ENCODE assay signal across 30 mouse cellular contexts in genomic region chr9:114568682-114569474, GRCm38 (mm10). TPM values are rescaled to one million over a fixed set of nuclear protein-coding genes. Genes with fewer than 3 reads are reported as not detected.
DNase-seq lines count a peak whose midpoint lies in the region; TF ChIP-seq lines count a peak whose summit lies in the region.
"Had no signal": no experiment of that assay in that cellular context is flagged by ENCODE, and none has a peak within 500 bp of the region (broad histone marks: within the 10 kb centered on the region; RNA-seq: fewer than 3 reads in every experiment).

No protein-coding gene starts in this region.

- no peak for TF ChIP-seq RAD21 in CH12.LX (IDR thresholded peaks at IDR 0.05; ENCODE audit: low read depth, low read length)

- no peaks in the 10 kb centered on the region for H3K36me3 ChIP-seq in CH12.LX (replicated peaks in 1 of 2; ENCODE audit: control insufficient read depth in 1 of 2, insufficient read depth in 1 of 2, low read length in 1 of 2)
- no peaks in the 10 kb centered on the region for H3K36me3 ChIP-seq in ES-Bruce4 (ENCODE audit: control insufficient read depth, insufficient read depth, low read length, poor library complexity, severe bottlenecking)
- H3K36me3 ChIP-seq in ES-E14 (ENCODE audit: control insufficient read depth, insufficient read depth, low read length, poor library complexity, severe bottlenecking): no peaks in the 10 kb centered on the region
- H3K36me3 ChIP-seq: embryonic facial prominence, embryonic 13.5 days; embryonic facial prominence, embryonic 15.5 days; forebrain, embryonic 10.5 days; forebrain, embryonic 12.5 days had no signal

- H3K4me2 ChIP-seq in CH12.LX (ENCODE audit: insufficient read depth, low read depth, poor library complexity, severe bottlenecking): no peak overlapping the region
- H3K4me2 ChIP-seq: embryonic facial prominence, embryonic 13.5 days; embryonic facial prominence, embryonic 15.5 days; forebrain, embryonic 12.5 days had no signal

- DNase-seq in CH12.LX (ENCODE audit: extremely low read depth) (no peak), ES-E14 (ENCODE audit: low read depth, low spot score) (no peak), ZHBTc4 (ENCODE audit: low read depth, low spot score) (peak; percentile 70)
- no peak for DNase-seq in adrenal gland, adult 18-20 months (ENCODE audit: low spot score in 2 of 2)
- no peak for DNase-seq in cerebellum, postnatal 14 days
- DNase-seq in left cerebral cortex, adult 11 months (ENCODE audit: low spot score): no peak
- DNase-seq: adrenal gland, adult 8-10 months; adrenal gland, postnatal 14 days; B cell, adult 2 months; cerebellum, adult 11 months; cerebellum, adult 18-20 months; cerebellum, adult 9-10 months; cerebellum, postnatal 10 days; cerebellum, postnatal 36 days; embryo, embryonic 11 days had no signal

- H3K27ac ChIP-seq in CH12.LX (ENCODE audit: insufficient read depth, low read depth) (no peak overlapping the region), ES-Bruce4 (ENCODE audit: insufficient read depth, low read length) (peak overlapping the region; percentile 90), ES-E14 (ENCODE audit: insufficient read depth, low read depth, low read length, poor library complexity, severe bottlenecking) (peak overlapping the region; percentile 82; the same call in 1 of the 2 replicates)
- H3K27ac ChIP-seq: embryonic facial prominence, embryonic 13.5 days; embryonic facial prominence, embryonic 15.5 days; forebrain, embryonic 10.5 days; forebrain, embryonic 12.5 days had no signal

- H3K27me3 ChIP-seq in CH12.LX (replicated peaks) (no peaks in the 10 kb centered on the region), ES-Bruce4 (ENCODE audit: control insufficient read depth, insufficient read depth, low read length, poor library complexity, severe bottlenecking) (no peaks in the 10 kb centered on the region)
- H3K27me3 ChIP-seq: embryonic facial prominence, embryonic 13.5 days had no signal

- dilution Hi-C loops in CH12.LX (cut with MboI; ENCODE audit: extremely low pct_ligation_motif_present, extremely low pct_unique_long_range_greater_than_20kb, low sequenced_read_pairs): no loop called here

- TF ChIP-seq EP300 in CH12.LX (IDR thresholded peaks at IDR 0.05; ENCODE audit: low read length) (no peak), ES-Bruce4 (IDR thresholded peaks at IDR 0.05; ENCODE audit: insufficient read depth, low read depth, low read length) (peak; percentile 99)

- in situ Hi-C loops in CH12.LX (cut with MboI; ENCODE audit: low pct_ligation_motif_present, low pct_unique_long_range_greater_than_20kb, low sequenced_read_pairs): no loop called here
- in situ Hi-C loops in ES-E14 (cut with MboI; ENCODE audit: low sequenced_read_pairs in 2 of 2, unreplicated experiment in 2 of 2): no loop called here

- peaks cover 3 to 6% of the 10 kb centered on the region in 2 experiments; a peak in 2 of 4 replicates for H3K4me1 ChIP-seq in CH12.LX (ENCODE audit: control insufficient read depth in 1 of 2, insufficient read depth in 2 of 2)
- H3K4me1 ChIP-seq in ES-Bruce4 (ENCODE audit: control insufficient read depth, insufficient read depth, low read length): no peaks in the 10 kb centered on the region
- H3K4me1 ChIP-seq in ES-E14 (ENCODE audit: control insufficient read depth in 2 of 2, insufficient read depth in 2 of 2, low read length in 2 of 2, poor library complexity in 1 of 2): peaks cover 6 to 13% of the 10 kb centered on the region in 2 experiments

- TF ChIP-seq POLR2A in CH12.LX (IDR thresholded peaks at IDR 0.05; ENCODE audit: low read depth, low read length): no peak
- TF ChIP-seq POLR2A in ES-Bruce4 (IDR thresholded peaks at IDR 0.05; ENCODE audit: insufficient read depth, low read length): no peak

- no peak for TF ChIP-seq CTCF in CH12.LX (conservative IDR thresholded peaks at IDR 0.05 in 1 of 2, IDR thresholded peaks at IDR 0.05 in 1 of 2; ENCODE audit: low read depth in 2 of 2, low read length in 2 of 2)
- no peak for TF ChIP-seq CTCF in ES-Bruce4 (IDR thresholded peaks at IDR 0.05; ENCODE audit: low read depth, low read length)

- peaks cover 3% of the 10 kb centered on the region for H3K9me3 ChIP-seq in CH12.LX (replicated peaks; ENCODE audit: low read length)
- H3K9me3 ChIP-seq in ES-Bruce4 (replicated peaks; ENCODE audit: control insufficient read depth, insufficient read depth, low read length, poor library complexity, severe bottlenecking): no peaks in the 10 kb centered on the region
- no peaks in the 10 kb centered on the region for H3K9me3 ChIP-seq in ES-E14 (ENCODE audit: control insufficient read depth, insufficient read depth, low read depth, low read length)
- H3K9me3 ChIP-seq: embryonic facial prominence, embryonic 13.5 days; embryonic facial prominence, embryonic 15.5 days; forebrain, embryonic 12.5 days had no signal

- H3K4me3 ChIP-seq in CH12.LX (replicated peaks in 1 of 3; ENCODE audit: low read depth in 2 of 3, low read length in 2 of 3, poor library complexity in 1 of 3) (no peak overlapping the region), ES-Bruce4 (ENCODE audit: low read depth, low read length) (no peak overlapping the region), ES-E14 (ENCODE audit: insufficient read depth in 1 of 2, low read depth in 1 of 2, low read length in 2 of 2, poor library complexity in 1 of 2, severe bottlenecking in 1 of 2) (no peak overlapping the region; a peak in 1 of 4 replicates)
- H3K4me3 ChIP-seq: embryonic facial prominence, embryonic 13.5 days; embryonic facial prominence, embryonic 15.5 days; erythroblast, embryonic 14.5 days; forebrain, embryonic 10.5 days; forebrain, embryonic 12.5 days had no signal

- no peaks in the 10 kb centered on the region for H3K79me2 ChIP-seq in CH12.LX (replicated peaks; ENCODE audit: control insufficient read depth, extremely low read depth, insufficient read depth, poor library complexity, severe bottlenecking)

- H3K9ac ChIP-seq in CH12.LX (ENCODE audit: insufficient read depth, low read depth) (no peak overlapping the region), ES-Bruce4 (ENCODE audit: low read depth, poor library complexity, severe bottlenecking) (no peak overlapping the region), ES-E14 (ENCODE audit: insufficient read depth, low read depth, low read length, poor library complexity, severe bottlenecking) (peak overlapping the region; percentile 8; the same call in 1 of the 2 replicates)
- H3K9ac ChIP-seq: embryonic facial prominence, embryonic 13.5 days; embryonic facial prominence, embryonic 15.5 days; forebrain, embryonic 12.5 days had no signal

TF ChIP-seq in CH12.LX, 34 proteins besides CTCF, POLR2A, EP300 and RAD21:
- TF ChIP-seq JUND (conservative IDR thresholded peaks at IDR 0.05; ENCODE audit: low read depth, low read length): no peak
- TF ChIP-seq CHD2 (IDR thresholded peaks at IDR 0.05; ENCODE audit: low read length): 0 out of 2 replicates have a peak, but pooled peaks have one; percentile 13

TF ChIP-seq in ES-E14, 5 proteins besides CTCF, POLR2A, EP300 and RAD21:
- no peak for TF ChIP-seq HCFC1 (IDR thresholded peaks at IDR 0.05; ENCODE audit: borderline replicate concordance, insufficient read depth, low read length)
- peak; percentile 46 for TF ChIP-seq ZNF384 (IDR thresholded peaks at IDR 0.05; ENCODE audit: low read depth, low read length)
- no peak for TF ChIP-seq ZC3H11A (IDR thresholded peaks at IDR 0.05; ENCODE audit: borderline replicate concordance, low read depth, low read length)
- TF ChIP-seq CHD2 (IDR thresholded peaks at IDR 0.05; ENCODE audit: low read depth, low read length): peak; percentile 65; the same call in 1 of the 2 replicates
- no peak for TF ChIP-seq MAFK (IDR thresholded peaks at IDR 0.05; ENCODE audit: insufficient read depth, low read depth, low read length)
TF ChIP-seq in ES-E14: peak in this region for 2.

RNA-seq across cellular contexts. Expression of gene Trim71, which starts 4.7 kb away (rescaled TPM):
- total RNA-seq in CH12.LX (2012; rRNA removed): under 0.01 and 0.04 TPM in 2 replicates
- not detected in 2 replicates for total RNA-seq in CH12.LX (2014; rRNA removed)
- polyA plus RNA-seq in CH12.LX (2012; ENCODE audit: insufficient read length, low read depth): 0.03 TPM in 1 of 2 replicates, not detected in the other
- polyA plus RNA-seq in ES-Bruce4 (2011; ENCODE audit: insufficient read depth, insufficient read length, low read depth, missing spikeins): 120 and 122 TPM in 2 replicates
- 132 and 141 TPM in 2 replicates for total RNA-seq in ES-E14 (2012; rRNA removed)
- total RNA-seq in adrenal gland, adult 18-20 months (2021): not detected
- total RNA-seq: MEL had no signal
- polyA plus RNA-seq: CD4-positive, CD25-positive, alpha-beta regulatory T cell, adult 4 months; erythroblast, embryonic 14.5 days had no signal

RNA-seq across cellular contexts. Expression of gene C130032M10Rik, which starts 53.4 kb away (rescaled TPM):
- total RNA-seq in CH12.LX (2012; rRNA removed): not detected in 2 replicates
- total RNA-seq in CH12.LX (2014; rRNA removed): not detected in 2 replicates
- polyA plus RNA-seq in CH12.LX (2012; ENCODE audit: insufficient read length, low read depth): not detected in 2 replicates
- polyA plus RNA-seq in ES-Bruce4 (2011; ENCODE audit: insufficient read depth, insufficient read length, low read depth, missing spikeins): not detected in 2 replicates
- total RNA-seq in ES-E14 (2012; rRNA removed): 1.8 and 2.7 TPM in 2 replicates
- not detected for total RNA-seq in adrenal gland, adult 18-20 months (2021)
- total RNA-seq: adrenal gland, postnatal 14 days; adrenal gland, postnatal 4 days; common myeloid progenitor, adult 5-6 weeks; MEL had no signal
- polyA plus RNA-seq: brain, embryonic 14.5 days; CD4-positive, CD25-positive, alpha-beta regulatory T cell, adult 4 months; embryonic facial prominence, embryonic 11.5 days; erythroblast, embryonic 14.5 days; forebrain, embryonic 12.5 days; forebrain, embryonic 14.5 days; forebrain, embryonic 16.5 days; frontal cortex, adult 2 months had no signal

Comparison
In these comparisons a context has a peak if more than half of its experiments do, and no peak if none do; other contexts are left out.
1. RNA of gene Trim71, which starts 4.7 kb away (total RNA-seq): 132 to 141 TPM in ES-E14; under 0.01 to 0.04 TPM in CH12.LX and not detected in adrenal gland, adult 18-20 months; every median in the first group is over 100 times any median in the second.